Mouse (Mus musculus) ZHBTc4 (cell line): ENCODE results near the gene Gm49416.

Experiments
- DNase-seq: peaks from one replicate; pipeline ENCODE4 v3.0.0-alpha.2; 2011; ENCODE audit warnings: low read depth, low spot score

Gene Gm49416

GRCm38 (mm10) chr19:8920073-8920736 lies 31.5 kb downstream of the Gm49416 start, which contains the start of gene B3gat3:
B3gat3 (plus strand) TSS chr19:8920374.
- peak; percentile 95 for DNase-seq

DNA sequence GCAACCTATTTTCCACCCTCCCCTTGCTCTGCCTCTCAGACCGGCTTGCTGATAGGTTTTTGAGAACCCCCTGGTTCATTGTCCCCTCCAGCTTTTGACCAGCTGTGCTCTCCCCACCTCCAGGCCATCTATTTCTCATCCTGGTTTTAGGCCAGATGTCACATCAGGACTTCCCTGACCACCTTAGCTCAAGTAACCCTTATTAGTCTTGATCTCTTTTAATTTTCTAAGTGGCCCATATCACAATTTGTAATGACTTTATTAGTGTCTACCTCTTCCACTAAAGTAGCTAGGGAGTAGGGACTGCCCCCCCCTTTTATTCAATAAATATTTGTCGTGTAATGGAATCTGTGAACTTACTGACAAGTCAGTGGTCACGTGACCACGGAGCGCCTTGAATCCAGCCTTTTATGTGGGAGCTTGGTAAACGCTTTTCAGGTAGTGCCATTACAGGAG lies 32.1 kb downstream of the Gm49416 start:
- peak; percentile 76 for DNase-seq

GRCm38 (mm10) chr19:8921741-8922140 lies 33.0 kb downstream of the Gm49416 start:
- no peak for DNase-seq

DNA sequence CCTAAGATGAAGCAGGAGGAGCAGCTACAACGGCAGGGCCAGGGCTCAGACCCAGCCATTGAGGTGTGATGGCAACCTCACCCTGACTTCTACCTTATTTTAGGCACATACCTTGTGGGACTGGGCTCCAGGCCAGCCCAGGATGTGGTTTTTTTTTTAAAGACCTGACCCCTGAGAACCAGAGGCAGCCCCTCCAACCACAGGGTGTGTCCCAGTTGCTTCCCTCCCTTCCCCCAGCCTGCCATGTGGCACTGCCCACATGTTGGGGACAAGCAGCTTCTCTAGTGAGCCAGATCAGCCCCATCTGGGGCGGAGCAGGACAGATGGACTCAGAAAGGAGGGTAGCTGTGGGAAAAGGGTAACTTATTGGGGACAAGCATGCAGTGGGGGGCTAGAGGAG lies 38.0 kb downstream of the Gm49416 start:
- no peak for DNase-seq

DNA sequence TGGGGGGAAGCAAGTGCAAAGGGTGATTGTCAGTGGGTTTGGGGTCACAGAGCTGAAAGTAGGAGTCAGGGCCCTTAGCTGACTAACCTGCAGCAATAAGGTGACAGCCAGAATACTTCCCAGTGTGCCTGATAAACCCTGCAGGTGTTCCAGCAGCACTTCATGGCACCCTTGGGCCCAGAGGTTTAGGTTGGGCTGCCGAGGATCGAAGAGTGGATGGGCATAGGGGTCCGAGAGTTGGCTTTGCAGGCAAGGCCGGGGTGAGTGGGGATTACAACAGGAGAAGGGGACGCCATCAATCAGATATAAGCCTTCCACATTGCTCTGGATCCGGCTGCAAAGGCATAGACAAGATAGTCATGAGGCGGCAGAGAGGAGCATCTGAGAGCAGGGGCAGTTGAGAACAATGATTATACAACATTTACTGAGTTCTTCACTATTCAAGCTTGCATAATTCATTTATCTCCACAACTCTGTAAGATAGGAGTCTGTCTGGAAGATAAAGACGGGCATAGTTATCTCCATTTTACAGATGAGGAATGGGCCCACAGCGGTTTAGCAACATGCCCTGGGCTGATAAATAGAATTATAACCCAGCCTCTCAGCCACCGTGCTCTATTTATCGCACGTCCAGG lies 39.3 kb downstream of the Gm49416 start:
- no peak for DNase-seq

GRCm38 (mm10) chr19:8928689-8929223 lies 40.0 kb downstream of the Gm49416 start:
- DNase-seq: no peak

DNA sequence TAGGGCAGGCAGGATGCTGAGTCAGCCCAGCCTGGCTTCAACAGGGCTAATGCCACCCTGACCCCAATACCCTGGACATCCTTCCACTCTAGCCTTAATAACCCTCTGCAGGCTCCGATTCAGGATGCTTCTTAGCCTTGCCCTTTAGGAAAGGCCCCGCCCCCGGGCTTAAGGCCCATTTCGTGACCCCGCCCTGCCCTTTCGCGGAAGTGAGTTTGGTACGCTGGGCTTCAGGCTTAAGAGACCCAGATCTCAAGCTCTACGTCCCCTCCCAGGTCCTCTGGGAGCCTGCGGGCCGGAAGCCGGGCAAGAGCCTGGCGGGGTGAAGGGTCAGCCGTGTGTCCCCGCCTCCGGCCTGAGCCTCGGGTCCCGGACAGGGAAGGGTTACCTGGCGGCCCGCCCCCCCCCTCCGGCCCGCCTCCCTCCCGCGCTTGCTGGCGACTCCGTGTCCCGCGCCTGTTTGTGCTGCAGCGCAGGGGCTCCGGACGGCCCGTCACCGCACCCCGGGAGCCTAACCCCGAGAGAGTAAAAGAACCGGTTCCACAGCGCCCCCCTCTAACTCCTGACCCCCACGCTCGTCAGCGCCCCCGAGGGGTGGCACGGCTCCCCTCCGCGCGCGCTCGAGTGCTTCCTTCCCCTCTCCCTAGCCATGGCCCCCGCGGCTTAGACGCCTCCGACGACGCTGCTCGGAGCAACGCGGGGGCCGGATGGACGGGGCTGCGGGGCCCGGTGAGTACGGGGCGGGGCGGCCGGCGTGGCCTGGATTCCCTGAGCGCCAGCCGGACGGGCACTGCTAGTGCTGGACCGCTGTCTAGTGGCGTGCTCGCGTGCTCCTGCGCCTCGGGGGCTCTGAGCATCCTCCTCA lies 40.7 kb downstream of the Gm49416 start, which contains the start of the genes Rom1 and Eml3:
Rom1 (minus strand) TSS at position 133 of the 865 bp plus-strand sequence.
Eml3 (plus strand) TSS at position 329 of the 865 bp plus-strand sequence.
- peak; percentile 93 for DNase-seq

DNA sequence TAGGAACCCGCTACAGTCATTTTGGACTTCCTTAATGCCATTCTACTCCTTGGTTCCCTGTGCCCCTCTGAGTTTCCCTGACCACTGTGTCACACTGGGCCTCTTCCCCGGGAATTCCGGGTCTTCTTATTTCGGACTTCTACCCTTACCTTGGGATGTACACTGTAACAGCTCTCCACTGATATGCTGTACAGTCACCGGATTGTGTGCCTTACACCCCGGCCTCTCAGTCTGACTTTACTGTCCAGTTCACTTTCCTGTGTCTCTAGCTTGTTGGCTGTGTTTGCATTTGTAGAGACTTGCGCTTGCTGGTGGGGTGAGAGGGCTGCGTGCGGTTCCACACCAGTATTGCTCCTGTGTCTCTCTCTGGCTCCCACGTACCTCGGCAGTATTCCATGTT lies 41.4 kb downstream of the Gm49416 start:
- no peak for DNase-seq

DNA sequence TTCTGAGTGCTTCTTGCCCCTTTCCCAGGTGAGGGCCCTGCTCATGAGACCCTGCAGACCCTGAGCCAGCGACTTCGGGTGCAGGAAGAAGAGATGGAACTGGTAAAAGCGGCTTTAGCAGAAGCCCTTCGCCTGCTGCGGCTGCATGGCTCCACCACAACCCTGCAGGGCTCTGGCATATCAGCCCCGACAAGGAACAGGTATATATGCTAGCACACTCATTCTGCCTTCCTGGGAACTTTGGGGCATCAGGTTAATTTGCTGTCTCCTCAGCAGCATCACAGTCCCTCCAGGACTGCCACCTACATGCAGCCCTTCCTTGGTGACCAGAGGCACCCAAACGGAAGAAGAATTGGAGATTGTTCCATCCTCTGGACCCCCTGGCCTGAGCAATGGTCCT lies 42.0 kb downstream of the Gm49416 start:
- no peak for DNase-seq

GRCm38 (mm10) chr19:8936736-8937135 lies 48.0 kb downstream of the Gm49416 start:
- DNase-seq: no peak

DNA sequence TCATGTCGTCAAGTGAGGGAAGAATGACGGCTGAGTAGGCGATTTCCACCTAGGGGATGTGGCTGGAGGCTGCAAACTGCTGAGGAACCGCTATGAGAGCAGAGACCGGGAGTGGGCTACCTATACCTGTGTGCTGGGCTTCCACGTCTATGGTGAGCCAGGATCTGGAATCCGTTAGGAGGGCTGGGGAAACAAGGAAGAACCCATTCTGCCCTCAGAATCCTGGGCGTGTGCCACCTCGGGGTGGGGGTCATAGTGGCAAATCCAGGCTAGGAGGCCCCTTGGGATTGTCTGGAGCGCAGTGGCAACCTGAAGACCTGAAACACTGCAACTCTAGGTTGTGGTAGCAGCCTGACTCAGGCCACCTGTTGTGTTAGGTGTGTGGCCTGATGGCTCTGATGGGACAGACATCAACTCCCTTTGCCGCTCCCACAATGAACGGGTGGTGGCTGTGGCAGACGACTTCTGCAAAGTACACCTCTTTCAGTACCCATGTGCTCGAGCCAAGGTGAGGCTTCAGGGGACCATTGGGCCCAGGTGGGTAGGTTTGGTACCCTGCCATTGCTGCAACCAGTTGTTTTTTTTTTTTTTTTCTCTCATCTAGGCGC lies 51.9 kb downstream of the Gm49416 start:
- peak; percentile 77 for DNase-seq

GRCm38 (mm10) chr19:8941136-8941514 lies 52.4 kb downstream of the Gm49416 start:
- no peak for DNase-seq

- peak; percentile 98 for DNase-seq
Measured at GRCm38 (mm10) chr19:8941515-8942217, 52.9 kb downstream of the Gm49416 start, which contains the start of gene Mta2. Mta2 (plus strand) TSS chr19:8941875.

DNA sequence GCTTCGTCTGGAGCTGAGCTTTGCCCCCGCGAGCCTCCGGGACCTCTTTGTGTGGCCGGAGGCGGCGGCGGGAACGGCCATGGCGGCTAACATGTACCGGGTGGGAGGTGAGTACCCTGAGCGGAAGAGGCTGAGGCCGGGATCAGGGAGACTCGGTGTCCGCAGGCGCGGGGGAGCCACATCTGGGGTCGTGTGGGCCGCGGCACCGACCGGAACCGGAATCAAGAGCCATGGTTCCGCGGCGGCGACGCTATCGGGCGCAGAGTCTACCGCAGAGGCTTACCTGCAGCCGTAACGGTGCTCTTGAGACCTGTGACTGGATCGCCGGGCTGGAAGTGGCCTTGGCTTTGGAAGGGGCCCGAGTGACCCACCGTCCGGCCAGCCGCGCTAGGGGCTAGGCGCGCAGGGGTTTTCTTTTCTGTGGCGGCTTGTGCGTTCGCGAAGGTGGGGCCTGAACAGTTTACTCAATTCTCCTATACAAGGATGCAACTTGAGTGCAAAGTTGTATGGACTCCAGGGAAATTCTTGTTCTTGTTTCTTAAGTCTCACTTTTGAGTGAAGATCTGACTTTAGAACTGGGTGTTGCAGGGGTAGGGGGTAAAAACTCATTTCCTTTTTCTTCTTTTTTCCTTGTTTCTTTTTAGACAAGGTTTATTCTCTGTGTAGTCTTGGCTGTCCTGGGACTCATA lies 53.7 kb downstream of the Gm49416 start:
- DNase-seq: peak; percentile 63

GRCm38 (mm10) chr19:8943047-8943446 lies 54.3 kb downstream of the Gm49416 start:
- no peak for DNase-seq

DNA sequence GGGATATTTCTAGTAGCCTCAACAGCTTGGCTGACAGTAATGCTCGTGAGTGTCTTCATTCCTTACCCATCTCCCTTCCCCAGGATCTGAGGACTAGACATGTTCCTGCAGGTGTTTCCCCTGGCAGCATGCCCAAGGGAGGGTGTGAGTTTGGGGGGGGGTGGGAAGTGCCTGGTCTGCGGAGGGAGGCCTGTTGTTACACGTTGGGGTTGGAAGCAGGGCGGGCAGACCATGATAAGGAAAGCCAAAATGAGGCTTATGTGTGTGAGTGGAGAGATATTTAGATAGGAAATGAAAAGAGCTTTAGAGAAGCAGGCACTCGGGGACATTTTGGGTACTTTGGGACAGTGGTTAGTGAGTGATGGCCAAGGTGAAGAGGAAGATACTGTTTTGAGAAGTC lies 55.3 kb downstream of the Gm49416 start:
- no peak for DNase-seq

DNA sequence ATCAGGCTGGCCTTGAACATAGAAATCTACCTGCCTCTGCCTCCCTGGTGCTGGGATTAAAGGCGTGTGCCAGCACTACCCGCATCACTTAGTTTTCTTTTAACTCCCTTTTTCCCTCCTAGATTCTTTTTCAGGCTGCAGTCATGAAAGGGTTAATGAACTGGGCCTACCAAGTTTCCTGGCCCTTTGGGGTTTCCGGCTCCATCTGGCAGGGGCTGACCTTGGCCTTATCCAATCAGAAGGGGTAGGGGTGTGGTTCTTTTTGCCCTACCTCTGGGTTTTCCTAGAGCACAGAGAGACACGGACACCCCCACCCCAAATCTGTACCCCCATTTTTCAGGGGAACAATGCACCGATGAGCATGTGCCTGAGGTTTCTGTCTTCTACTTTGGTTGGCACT lies 56.0 kb downstream of the Gm49416 start:
- peak; percentile 93 for DNase-seq
